Mouse (Mus musculus) midbrain, postnatal 0 days (tissue): Measurements from ENCODE around the gene Pdzk1ip1. TPM values are rescaled to one million over a fixed set of nuclear protein-coding genes. Genes with fewer than 3 reads are reported as not detected.
A peak's percentile ranks its signal among the peaks of the same experiment; 100 is the strongest.

Source experiments
- ATAC-seq: fragments of 200-750 bp; cut with Nextera tagmentation; 2 replicates; pipeline ENCODE4 v1.8.0; 2017; ENCODE audit warnings: moderate number of reproducible peaks, mild to moderate bottlenecking, moderate TSS enrichment, moderate library complexity; ENCODE audit not compliant: low FRiP score
- DNase-seq: peaks from one replicate; pipeline ENCODE4 v3.0.0-alpha.2; 2015; ENCODE audit warnings: low spot score
- H3K27ac ChIP-seq: fragments of 300-500 bp; sonication (generic); 2 replicates; pipeline ENCODE4 v1.5.1; 2014; ENCODE audit warnings: low read depth, mild to moderate bottlenecking, low read length, mixed read lengths
- H3K27me3 ChIP-seq: fragments of 300-500 bp; sonication (generic); 2 replicates; pipeline ENCODE4 v1.6.1; 2014; ENCODE audit warnings: low read length, control low read depth, mixed read lengths; ENCODE audit not compliant: insufficient read depth
- H3K36me3 ChIP-seq: fragments of 300-500 bp; sonication (generic); 2 replicates; pipeline ENCODE4 v1.6.1; 2014; ENCODE audit warnings: low read length, control low read depth, mixed read lengths; ENCODE audit not compliant: insufficient read depth
- H3K4me1 ChIP-seq: fragments of 300-500 bp; sonication (generic); 2 replicates; pipeline ENCODE4 v1.6.1; 2014; ENCODE audit warnings: mild to moderate bottlenecking, control low read depth, antibody characterized with exemption, low read length, mixed read lengths; ENCODE audit not compliant: insufficient read depth
- H3K4me2 ChIP-seq: fragments of 300-500 bp; sonication (generic); 2 replicates; pipeline ENCODE4 v1.6.1; 2014; ENCODE audit warnings: low read depth, mild to moderate bottlenecking, low read length, mixed read lengths; ENCODE audit not compliant: poor library complexity, severe bottlenecking
- H3K4me3 ChIP-seq: fragments of 300-500 bp; sonication (generic); 2 replicates; pipeline ENCODE4 v1.5.1; 2014; ENCODE audit warnings: low read depth, mild to moderate bottlenecking, low read length, moderate library complexity
- H3K9ac ChIP-seq: fragments of 300-500 bp; sonication (generic); replicated peaks from 2 replicates; pipeline ENCODE4 v1.6.1; 2014; ENCODE audit warnings: mild to moderate bottlenecking, low read length, moderate library complexity, mixed read lengths; ENCODE audit not compliant: poor library complexity, severe bottlenecking
- H3K9me3 ChIP-seq: fragments of 300-500 bp; sonication (generic); 2 replicates; pipeline ENCODE4 v1.6.1; 2016; ENCODE audit warnings: low read length, control low read depth
- CTCF ChIP-seq: IDR thresholded peaks from 2 replicates; pipeline ENCODE4 v1.5.1; 2016; ENCODE audit warnings: antibody characterized with exemption, mild to moderate bottlenecking
- WGBS: fragments of 180-500 bp; shearing (Covaris S2); extraction: QIAGEN DNeasy Blood & Tissue Kit; methylation state at CpG from one replicate; pipeline ENCODE4 v1.1.7; 2014; 5-methylcytosine and 5-hydroxymethylcytosine counted together
- polyA plus RNA-seq: library from polyadenylated mRNA; unstranded; fragments of >200 nt; fragmentation: Nextera tagmentation; extraction: Ambion mirVana; gene quantifications from 2 replicates; pipeline ENCODE4 v1.2.1, GENCODE M21; 2015
- total RNA-seq: library from RNA; depleted of rRNA; stranded (reverse); fragments of >200 nt; gene quantifications from 2 replicates; pipeline ENCODE4 v1.2.3, GENCODE M21; 2014

The Pdzk1ip1 gene
- total and polyA plus RNA-seq, 2 experiments from 2014 or later: 1.9 to 3.0 TPM

DNA sequence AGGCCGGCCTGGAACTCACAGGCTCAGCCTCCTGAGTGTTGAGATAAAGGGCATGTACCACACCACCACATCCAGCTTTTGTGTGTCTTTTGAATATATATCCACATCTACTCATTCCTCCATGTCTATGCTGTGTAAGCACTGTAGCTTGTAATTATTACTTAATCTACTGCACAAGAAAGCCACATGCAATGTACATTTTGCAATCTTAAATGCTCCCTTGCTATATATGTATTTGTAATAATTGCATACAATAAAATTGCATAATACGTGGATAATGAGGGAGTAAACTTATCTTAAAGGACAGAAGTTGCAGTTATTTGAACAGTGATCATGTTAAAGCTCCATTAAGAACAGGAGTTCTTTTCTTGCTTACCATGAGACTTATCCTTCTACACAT, 32.7 kb downstream of the Pdzk1ip1 start:
- ATAC-seq: no peak
- Histone ChIP-seq H3K27me3 (no peaks in the 10 kb centered on the region), H3K9me3 (no peaks in the 10 kb centered on the region), H3K4me1 (no peaks in the 10 kb centered on the region), H3K9ac (no peak overlapping the region), H3K36me3 (peaks cover 8% of the 10 kb centered on the region; the same call in 1 of the 2 replicates), H3K4me2 (no peak overlapping the region), H3K4me3 (no peak overlapping the region), H3K27ac (no peak overlapping the region)
- WGBS: 83% methylated on average over 2 of the region's 2 CpGs
- TF ChIP-seq CTCF: no peak
- no peak for DNase-seq

DNA sequence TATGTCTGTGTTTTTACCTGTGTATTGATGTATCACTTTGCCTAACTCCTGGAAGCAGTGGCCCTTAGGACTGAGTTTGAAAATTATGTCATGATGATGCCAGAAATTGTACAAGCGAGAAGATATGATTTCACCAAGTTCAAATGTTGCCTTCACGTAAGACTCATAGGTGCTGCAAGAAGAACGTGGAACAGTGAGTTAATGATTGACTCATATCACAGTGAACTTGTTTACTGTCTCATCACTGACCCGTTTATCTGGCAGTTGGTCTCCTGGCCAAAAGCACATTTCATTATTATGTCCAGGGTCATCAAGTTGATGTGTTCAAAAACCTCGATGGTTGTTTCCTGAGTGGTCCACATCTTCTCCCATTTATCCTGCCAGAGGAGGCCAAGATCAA, 33.1 kb downstream of the Pdzk1ip1 start:
- no peak for TF ChIP-seq CTCF
- WGBS: 87% methylated on average over 5 of the region's 5 CpGs
- no peak for ATAC-seq

DNA sequence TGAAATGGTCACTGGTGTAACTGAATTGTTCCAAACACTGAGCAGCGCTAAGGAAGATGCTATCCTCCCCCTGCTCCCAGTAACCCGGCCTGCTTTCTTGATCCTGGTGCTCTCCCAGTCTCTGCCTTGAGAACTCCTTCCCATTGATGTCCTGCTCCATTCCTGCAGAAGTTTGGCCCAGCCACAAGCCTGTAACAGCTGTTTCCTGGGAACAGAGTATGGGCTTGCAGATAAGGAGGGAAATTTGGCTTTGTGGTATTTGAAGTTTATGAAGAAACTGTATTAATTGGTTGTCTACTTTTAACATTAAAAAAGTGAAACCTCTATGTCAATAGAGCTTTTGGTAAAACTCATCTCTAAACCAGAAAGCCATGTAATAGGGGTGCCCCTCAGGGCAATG, 35.0 kb downstream of the Pdzk1ip1 start:
- H3K9ac ChIP-seq: no peak overlapping the region
- no peak for ATAC-seq

More for the DNA sequence above, 33.1 kb downstream of the Pdzk1ip1 start:
- H3K4me1 ChIP-seq: no peaks in the 10 kb centered on the region
- no peak overlapping the region for H3K4me3 ChIP-seq
- peaks cover 8% of the 10 kb centered on the region; the same call in 1 of the 2 replicates for H3K36me3 ChIP-seq
- H3K9ac ChIP-seq: no peak overlapping the region
- no peak overlapping the region for H3K27ac ChIP-seq
- H3K9me3 ChIP-seq: no peaks in the 10 kb centered on the region
- H3K4me2 ChIP-seq: no peak overlapping the region
- H3K27me3 ChIP-seq: no peaks in the 10 kb centered on the region
- DNase-seq: no peak

DNA sequence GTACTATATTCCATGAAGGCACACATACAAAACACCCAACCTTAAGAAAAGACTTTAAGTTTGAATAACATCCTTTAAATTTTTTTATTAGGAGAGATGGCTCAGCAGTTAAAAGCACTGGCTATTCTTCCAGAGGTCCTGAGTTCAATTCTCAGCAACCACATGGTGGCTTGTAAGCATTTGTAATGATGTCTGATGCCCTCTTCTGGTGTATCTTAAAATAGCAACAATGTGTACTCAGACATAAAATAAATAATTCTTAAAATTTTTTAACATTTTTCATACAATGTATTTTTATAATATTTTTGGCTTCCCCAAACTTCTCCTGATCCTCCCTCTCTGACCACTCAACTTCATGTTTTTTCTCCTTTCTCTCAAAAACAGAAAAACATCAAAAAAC, 36.2 kb downstream of the Pdzk1ip1 start:
- Histone ChIP-seq H3K4me2 (no peak overlapping the region), H3K27me3 (no peaks in the 10 kb centered on the region), H3K9ac (no peak overlapping the region), H3K4me1 (no peaks in the 10 kb centered on the region), H3K27ac (no peak overlapping the region), H3K36me3 (peaks cover 4% of the 10 kb centered on the region), H3K9me3 (no peaks in the 10 kb centered on the region), H3K4me3 (no peak overlapping the region)
- DNase-seq (no peak), ATAC-seq (no peak)
- no peak for TF ChIP-seq CTCF

More for the DNA sequence above, 35.0 kb downstream of the Pdzk1ip1 start:
- Histone ChIP-seq H3K4me1 (no peaks in the 10 kb centered on the region), H3K9me3 (no peaks in the 10 kb centered on the region), H3K4me3 (no peak overlapping the region), H3K27me3 (no peaks in the 10 kb centered on the region), H3K4me2 (no peak overlapping the region), H3K27ac (no peak overlapping the region), H3K36me3 (peaks cover 8% of the 10 kb centered on the region)
- no peak for DNase-seq
- TF ChIP-seq CTCF: no peak
- WGBS: 61% methylated on average over 2 of the region's 2 CpGs

DNA sequence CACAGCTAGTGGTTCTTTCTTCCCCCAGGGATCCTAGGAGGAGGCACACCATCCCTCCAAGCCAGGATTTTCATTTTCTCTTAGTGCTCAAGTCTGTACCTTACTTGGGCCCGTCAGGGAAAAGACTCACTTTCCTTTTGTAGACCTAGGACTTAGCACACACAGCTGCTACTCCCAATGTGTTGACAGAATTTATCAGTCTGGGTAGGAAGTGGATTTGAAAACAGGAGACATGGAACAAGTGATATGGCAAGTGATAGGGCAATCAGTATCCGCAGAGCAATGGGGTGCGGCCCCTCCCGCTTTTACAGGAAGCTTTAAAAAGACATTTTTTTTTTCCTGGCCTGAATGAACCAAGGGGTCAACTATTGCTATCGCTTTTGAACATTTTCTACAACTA, 44.6 kb downstream of the Pdzk1ip1 start:
- 9% methylated on average over 5 of the region's 5 CpGs for WGBS
- Histone ChIP-seq H3K9me3 (no peaks in the 10 kb centered on the region), H3K4me2 (peak overlapping the region; percentile 63), H3K4me1 (no peaks in the 10 kb centered on the region), H3K27ac (peak overlapping the region; percentile 80), H3K27me3 (no peaks in the 10 kb centered on the region), H3K36me3 (no peaks in the 10 kb centered on the region), H3K9ac (peak overlapping the region; percentile 60; the same call in 1 of the 2 replicates), H3K4me3 (peak overlapping the region; percentile 45)
- no peak for ATAC-seq
- TF ChIP-seq CTCF: no peak
- DNase-seq: no peak

DNA sequence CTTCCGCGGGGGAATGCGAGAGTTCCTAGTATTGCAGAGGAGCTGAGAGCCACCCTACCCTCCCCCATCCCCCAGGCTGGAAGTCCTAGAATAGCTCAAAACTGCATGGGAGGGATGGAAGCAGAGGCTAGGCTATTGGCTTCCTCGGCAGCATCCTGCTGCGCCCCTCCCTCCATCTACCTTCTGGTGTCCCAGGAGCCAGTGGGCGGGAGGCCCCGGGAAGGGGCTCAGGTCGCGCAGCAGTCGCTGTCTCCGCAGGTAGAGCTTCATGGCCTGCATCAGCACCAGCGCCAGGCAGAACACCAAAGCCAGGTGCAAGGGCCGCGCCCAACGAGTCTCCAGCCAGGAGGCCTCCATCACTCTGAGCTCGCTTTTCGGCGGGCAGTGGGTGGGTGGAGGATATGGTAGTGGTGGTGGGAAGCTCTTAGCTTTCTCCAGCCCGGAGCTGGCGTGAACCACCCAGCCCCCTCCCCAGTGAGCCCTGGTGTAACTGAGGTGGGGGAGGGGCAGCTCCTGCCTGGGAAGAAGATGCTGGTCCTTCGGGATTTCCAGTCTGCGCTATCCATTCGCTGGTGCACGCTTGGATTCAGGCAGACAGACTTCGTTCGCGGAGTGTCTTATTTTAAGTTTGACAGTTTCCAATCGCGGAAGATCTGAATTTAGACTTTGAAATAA, 45.2 kb downstream of the Pdzk1ip1 start, which contains the start of gene Cyp4x1:
TSS of gene Cyp4x1 (minus strand) at position 661 of the 675 bp plus-strand sequence.
- under 1% methylated on average over 28 of the region's 29 CpGs for WGBS
- Histone ChIP-seq H3K27ac (peak within 1 kb of the TSS; percentile 80), H3K9me3 (no peaks in the 10 kb centered on the region), H3K36me3 (no peaks in the 10 kb centered on the region), H3K27me3 (no peaks in the 10 kb centered on the region), H3K4me1 (no peaks in the 10 kb centered on the region), H3K9ac (peak within 1 kb of the TSS; percentile 60), H3K4me2 (peak within 1 kb of the TSS; percentile 63), H3K4me3 (peak within 1 kb of the TSS; percentile 45)
- DNase-seq: peak; percentile 76
- ATAC-seq: peak; percentile 92
- TF ChIP-seq CTCF: no peak; the same call in 1 of the 2 replicates
